Mouse (Mus musculus) adrenal gland, postnatal 25 days (tissue): ENCODE measurements around the gene Capn2. TPM values are rescaled to one million over a fixed set of nuclear protein-coding genes. Genes with fewer than 3 reads are reported as not detected.

Experiments
- total RNA-seq: library from RNA; stranded (reverse); gene quantifications from 2 replicates; pipeline ENCODE4 v1.2.3, GENCODE M21; 2021

Gene Capn2
- total RNA-seq, 1 experiment from 2014 or later, result 56.2 TPM

Other genes starting within 250 kb of the Capn2 start
- gene Degs1, start 234.8 kb downstream of the Capn2 start, total RNA-seq, result 97.3 and 103 TPM in 2 replicates
- gene Fbxo28, start 176.0 kb downstream of the Capn2 start, total RNA-seq, result 34.1 and 45.9 TPM in 2 replicates
- 21.7 and 25.2 TPM in 2 replicates for gene Trp53bp2, start 108.4 kb downstream of the Capn2 start, total RNA-seq
- 0.30 TPM in 1 of 2 replicates, not detected in the other for gene Capn8, start 47.4 kb upstream of the Capn2 start, total RNA-seq
- gene Ccdc185, start 231.6 kb upstream of the Capn2 start, total RNA-seq, result not detected in 2 replicates
- gene Susd4, start 246.3 kb upstream of the Capn2 start, total RNA-seq, result 2.5 and 3.6 TPM in 2 replicates